Mouse (Mus musculus) forebrain, embryonic 13.5 days (tissue): Measurements from ENCODE around the gene 5730522E02Rik. TPM values are rescaled to one million over a fixed set of nuclear protein-coding genes. Genes with fewer than 3 reads are reported as not detected.

ENCODE experiments used
- ATAC-seq: fragments of 200-750 bp; cut with Nextera tagmentation; 2 replicates; pipeline ENCODE4 v1.8.0; 2017
- H3K27ac ChIP-seq: fragments of 300-500 bp; sonication (generic); 2 replicates; pipeline ENCODE4 v1.5.1; 2015; ENCODE audit warnings: inconsistent platforms, mild to moderate bottlenecking, moderate library complexity
- H3K27me3 ChIP-seq: fragments of 300-500 bp; sonication (generic); 2 replicates; pipeline ENCODE4 v1.6.1; 2015; ENCODE audit warnings: mild to moderate bottlenecking, inconsistent platforms
- H3K36me3 ChIP-seq: fragments of 300-500 bp; sonication (generic); 2 replicates; pipeline ENCODE4 v1.6.1; 2015; ENCODE audit warnings: mild to moderate bottlenecking, inconsistent platforms; ENCODE audit not compliant: poor library complexity, severe bottlenecking
- H3K4me1 ChIP-seq: fragments of 300-500 bp; sonication (generic); 2 replicates; pipeline ENCODE4 v1.6.1; 2015; ENCODE audit warnings: inconsistent platforms
- H3K4me2 ChIP-seq: fragments of 300-500 bp; sonication (generic); 2 replicates; pipeline ENCODE4 v1.6.1; 2015; ENCODE audit warnings: inconsistent platforms, mild to moderate bottlenecking, moderate library complexity
- H3K4me3 ChIP-seq: fragments of 300-500 bp; sonication (generic); 2 replicates; pipeline ENCODE4 v1.5.1; 2015; ENCODE audit warnings: mild to moderate bottlenecking, inconsistent platforms
- H3K9ac ChIP-seq: fragments of 300-500 bp; sonication (generic); 2 replicates; pipeline ENCODE4 v1.6.1; 2015; ENCODE audit warnings: mild to moderate bottlenecking, inconsistent platforms
- H3K9me3 ChIP-seq: fragments of 300-500 bp; sonication (generic); replicated peaks from 2 replicates; pipeline ENCODE4 v1.6.1; 2016; ENCODE audit warnings: inconsistent platforms
- WGBS: fragments of 180-500 bp; shearing (Covaris S2); methylation state at CpG from one replicate; pipeline ENCODE4 v1.1.7; 2015; 5-methylcytosine and 5-hydroxymethylcytosine counted together
- polyA plus RNA-seq: library from polyadenylated mRNA; unstranded; fragments of >200 nt; fragmentation: Nextera tagmentation; extraction: Ambion mirVana; gene quantifications from 2 replicates; pipeline ENCODE4 v1.2.1, GENCODE M21; 2015

5730522E02Rik gene
- polyA plus RNA-seq, 1 experiment from 2014 or later: 15.9 TPM

GRCm38 (mm10) chr11:25992216-25992615 is 218.3 kb downstream of the 5730522E02Rik start:
- 83% methylated on average over 1 of the region's 1 CpGs for WGBS
- H3K4me3 ChIP-seq: no peak overlapping the region
- no peak for ATAC-seq
- no peak overlapping the region for H3K4me2 ChIP-seq
- H3K36me3 ChIP-seq: no peaks in the 10 kb centered on the region
- H3K27ac ChIP-seq: no peak overlapping the region
- H3K9ac ChIP-seq: no peak overlapping the region
- H3K9me3 ChIP-seq: no peaks in the 10 kb centered on the region
- no peaks in the 10 kb centered on the region; the same call in 1 of the 2 replicates for H3K4me1 ChIP-seq
- H3K27me3 ChIP-seq: no peaks in the 10 kb centered on the region

- H3K4me2 ChIP-seq: no peak overlapping the region
- no peak overlapping the region for H3K9ac ChIP-seq
- no peaks in the 10 kb centered on the region for H3K36me3 ChIP-seq
- no peaks in the 10 kb centered on the region for H3K4me1 ChIP-seq
- no peak for ATAC-seq
- H3K4me3 ChIP-seq: no peak overlapping the region
- no peak overlapping the region for H3K27ac ChIP-seq
- H3K9me3 ChIP-seq: no peaks in the 10 kb centered on the region
- H3K27me3 ChIP-seq: no peaks in the 10 kb centered on the region
- 61% methylated on average over 5 of the region's 5 CpGs for WGBS
These were observed 231.8 kb downstream of the 5730522E02Rik start for GRCm38 (mm10) chr11:25978736-25979276.

DNA sequence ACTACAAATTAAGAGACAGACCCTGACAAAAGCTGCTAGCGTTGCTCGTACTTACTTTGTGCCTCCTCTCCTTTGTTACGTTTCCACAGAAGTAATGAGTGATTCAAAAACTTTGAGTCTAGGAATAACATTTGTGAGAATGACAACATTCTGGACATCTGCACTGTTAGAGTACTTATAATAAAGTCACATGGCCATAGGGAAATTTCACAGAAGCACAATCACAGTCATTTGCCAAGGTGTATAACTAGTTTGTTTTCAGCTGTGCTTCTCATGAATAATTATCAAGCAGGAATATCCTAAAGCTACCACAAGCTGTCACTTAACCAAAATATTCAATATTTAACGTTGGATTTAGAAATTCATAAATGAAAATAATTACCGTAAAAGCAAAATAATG is 269.1 kb downstream of the 5730522E02Rik start:
- Histone ChIP-seq H3K36me3 (no peaks in the 10 kb centered on the region), H3K4me1 (peaks cover 13% of the 10 kb centered on the region), H3K4me2 (no peak overlapping the region), H3K9me3 (no peaks in the 10 kb centered on the region), H3K9ac (no peak overlapping the region), H3K4me3 (no peak overlapping the region), H3K27ac (0 out of 2 replicates have a peak overlapping the region, but pooled peaks have one; percentile 21), H3K27me3 (no peaks in the 10 kb centered on the region)
- ATAC-seq: peak; percentile 54; the same call in 1 of the 2 replicates
- 66% methylated on average over 5 of the region's 5 CpGs for WGBS

GRCm38 (mm10) chr11:25940716-25941294 is 269.8 kb downstream of the 5730522E02Rik start:
- H3K36me3 ChIP-seq: no peaks in the 10 kb centered on the region
- H3K4me2 ChIP-seq: no peak overlapping the region
- peaks cover 13% of the 10 kb centered on the region for H3K4me1 ChIP-seq
- whole genome bisulfite sequencing: 63% methylated on average over 4 of the region's 4 CpGs
- H3K4me3 ChIP-seq: no peak overlapping the region
- peak; percentile 59; the same call in 1 of the 2 replicates for ATAC-seq
- H3K27me3 ChIP-seq: no peaks in the 10 kb centered on the region
- no peak overlapping the region for H3K9ac ChIP-seq
- 0 out of 2 replicates have a peak overlapping the region, but pooled peaks have one; percentile 21 for H3K27ac ChIP-seq
- no peaks in the 10 kb centered on the region for H3K9me3 ChIP-seq

GRCm38 (mm10) chr11:25926267-25926666 is 284.3 kb downstream of the 5730522E02Rik start:
- no peak for ATAC-seq
- H3K36me3 ChIP-seq: no peaks in the 10 kb centered on the region
- no peaks in the 10 kb centered on the region for H3K27me3 ChIP-seq
- no peaks in the 10 kb centered on the region for H3K9me3 ChIP-seq
- H3K4me2 ChIP-seq: no peak overlapping the region
- no peaks in the 10 kb centered on the region for H3K4me1 ChIP-seq
- H3K27ac ChIP-seq: no peak overlapping the region
- WGBS: 85% methylated on average over 2 of the region's 2 CpGs
- no peak overlapping the region for H3K9ac ChIP-seq
- no peak overlapping the region for H3K4me3 ChIP-seq

DNA sequence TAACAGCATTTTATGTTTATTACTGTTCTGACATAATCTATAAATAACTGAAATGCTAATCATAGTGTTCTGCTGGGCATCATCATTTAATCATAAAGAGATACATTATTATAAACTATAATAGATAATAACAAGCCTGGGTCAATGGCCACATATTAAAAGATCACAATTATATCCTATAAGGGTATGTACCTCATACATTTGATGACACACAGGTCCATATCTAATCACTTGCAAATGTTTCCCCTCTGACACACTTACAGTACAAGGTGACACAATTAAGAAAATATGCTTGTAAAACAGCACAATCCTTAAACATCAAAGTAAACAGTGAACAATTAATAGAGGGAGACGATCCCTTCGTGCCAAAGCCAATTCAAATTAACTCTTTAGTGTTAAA is 308.2 kb downstream of the 5730522E02Rik start:
- Histone ChIP-seq H3K27ac (no peak overlapping the region), H3K4me3 (no peak overlapping the region), H3K4me2 (no peak overlapping the region), H3K9me3 (no peaks in the 10 kb centered on the region), H3K4me1 (peaks cover 6% of the 10 kb centered on the region; the same call in 1 of the 2 replicates), H3K9ac (no peak overlapping the region), H3K27me3 (no peaks in the 10 kb centered on the region), H3K36me3 (no peaks in the 10 kb centered on the region)
- WGBS: 54% methylated on average over 2 of the region's 2 CpGs
- no peak for ATAC-seq

DNA sequence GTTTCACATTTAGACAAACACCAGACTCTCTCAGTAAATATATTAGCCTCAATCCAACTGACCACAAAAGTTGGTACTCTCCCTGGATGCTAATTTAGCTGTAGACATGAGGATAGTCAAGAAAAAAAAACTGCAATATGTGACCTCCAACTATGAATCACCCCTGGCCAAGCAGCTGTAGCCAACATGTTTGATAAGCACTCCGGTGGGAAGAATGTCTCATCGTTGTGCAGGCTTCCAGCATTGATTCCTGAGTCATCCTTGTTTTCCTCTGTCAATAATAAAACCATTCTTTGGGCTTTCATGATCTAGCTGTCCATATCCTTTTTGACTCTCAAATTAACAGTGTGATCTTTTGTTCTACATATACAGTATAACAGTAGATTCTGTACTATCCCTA is 308.9 kb downstream of the 5730522E02Rik start:
- 88% methylated on average over 2 of the region's 2 CpGs for WGBS
- Histone ChIP-seq H3K9me3 (no peaks in the 10 kb centered on the region), H3K4me2 (no peak overlapping the region), H3K27ac (no peak overlapping the region), H3K4me1 (peaks cover 6% of the 10 kb centered on the region; the same call in 1 of the 2 replicates), H3K4me3 (no peak overlapping the region), H3K27me3 (no peaks in the 10 kb centered on the region), H3K36me3 (no peaks in the 10 kb centered on the region), H3K9ac (no peak overlapping the region)
- no peak for ATAC-seq

DNA sequence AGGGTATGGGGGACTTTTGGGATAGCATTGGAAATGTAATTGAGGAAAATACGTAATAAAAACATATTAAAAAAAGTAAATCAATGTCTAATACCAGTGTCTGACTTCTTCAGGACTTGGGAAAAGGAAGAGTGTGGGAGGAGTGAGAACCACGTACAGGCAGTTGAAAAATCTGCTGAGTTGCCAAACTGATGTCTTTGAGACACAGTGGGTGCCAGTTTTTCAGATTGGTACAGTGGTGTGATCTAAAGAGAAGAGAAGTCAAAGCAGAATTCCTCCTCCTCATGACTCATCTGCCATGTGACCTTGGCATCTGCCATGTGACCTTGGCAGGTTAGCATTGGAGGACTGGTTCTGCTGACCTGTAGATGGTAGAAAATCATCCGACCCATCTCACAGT is 316.7 kb downstream of the 5730522E02Rik start:
- H3K4me3 ChIP-seq: no peak overlapping the region
- H3K4me2 ChIP-seq: no peak overlapping the region
- no peak overlapping the region for H3K27ac ChIP-seq
- H3K4me1 ChIP-seq: no peaks in the 10 kb centered on the region
- no peaks in the 10 kb centered on the region for H3K27me3 ChIP-seq
- WGBS: 96% methylated on average over 3 of the region's 3 CpGs
- ATAC-seq: no peak
- no peaks in the 10 kb centered on the region for H3K36me3 ChIP-seq
- H3K9me3 ChIP-seq: no peaks in the 10 kb centered on the region
- H3K9ac ChIP-seq: no peak overlapping the region

DNA sequence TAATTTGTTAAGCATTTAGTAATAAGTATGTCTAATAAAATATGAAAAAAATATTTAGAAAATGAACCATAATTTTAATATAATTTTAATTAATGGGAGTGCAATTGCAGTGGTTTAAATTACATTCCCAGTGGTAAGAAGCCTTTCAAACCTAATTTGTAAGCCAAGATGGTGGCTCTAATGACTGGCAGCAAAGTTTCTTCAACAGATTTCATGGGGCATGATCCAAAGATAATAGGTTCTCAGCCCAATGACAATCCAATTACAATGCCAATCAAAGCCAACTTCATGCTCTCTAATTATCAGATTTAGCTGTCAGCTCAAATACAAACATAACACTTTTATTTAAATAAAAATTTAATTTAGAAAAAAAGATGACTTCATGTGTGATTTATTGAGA is 337.6 kb downstream of the 5730522E02Rik start:
- H3K4me2 ChIP-seq: no peak overlapping the region
- H3K36me3 ChIP-seq: no peaks in the 10 kb centered on the region
- H3K4me1 ChIP-seq: peaks cover 27% of the 10 kb centered on the region
- no peaks in the 10 kb centered on the region for H3K9me3 ChIP-seq
- H3K27me3 ChIP-seq: no peaks in the 10 kb centered on the region
- no peak overlapping the region; the same call in 1 of the 2 replicates for H3K27ac ChIP-seq
- H3K9ac ChIP-seq: no peak overlapping the region
- H3K4me3 ChIP-seq: no peak overlapping the region
- peak; percentile 61 for ATAC-seq

- WGBS: 11% methylated on average over 4 of the region's 4 CpGs
- H3K27ac ChIP-seq: peak overlapping the region; percentile 77
- 0 out of 2 replicates have a peak overlapping the region, but pooled peaks have one; percentile 37 for H3K9ac ChIP-seq
These were observed 338.2 kb downstream of the 5730522E02Rik start for GRCm38 (mm10) chr11:25872317-25872716.

GRCm38 (mm10) chr11:25866292-25866691 is 344.3 kb downstream of the 5730522E02Rik start:
- no peak overlapping the region for H3K9ac ChIP-seq
- no peak overlapping the region for H3K27ac ChIP-seq
- 84% methylated on average over 2 of the region's 2 CpGs for WGBS
- H3K4me3 ChIP-seq: no peak overlapping the region
- H3K27me3 ChIP-seq: no peaks in the 10 kb centered on the region
- H3K4me2 ChIP-seq: no peak overlapping the region
- ATAC-seq: no peak
- peaks cover 19% of the 10 kb centered on the region for H3K4me1 ChIP-seq
- no peaks in the 10 kb centered on the region for H3K36me3 ChIP-seq
- H3K9me3 ChIP-seq: no peaks in the 10 kb centered on the region

More at GRCm38 (mm10) chr11:25872317-25872716, 338.2 kb downstream of the 5730522E02Rik start:
- H3K4me3 ChIP-seq: no peak overlapping the region
- H3K9me3 ChIP-seq: no peaks in the 10 kb centered on the region
- peaks cover 33% of the 10 kb centered on the region for H3K4me1 ChIP-seq
- peak; percentile 71; the same call in 1 of the 2 replicates for ATAC-seq
- H3K27me3 ChIP-seq: no peaks in the 10 kb centered on the region
- no peaks in the 10 kb centered on the region for H3K36me3 ChIP-seq
- peak overlapping the region; percentile 27; the same call in 1 of the 2 replicates for H3K4me2 ChIP-seq

- ATAC-seq: peak; percentile 82
- Histone ChIP-seq H3K4me2 (no peak overlapping the region; the same call in 1 of the 2 replicates), H3K27me3 (no peaks in the 10 kb centered on the region), H3K4me1 (peaks cover 12% of the 10 kb centered on the region), H3K9me3 (no peaks in the 10 kb centered on the region), H3K27ac (no peak overlapping the region), H3K9ac (no peak overlapping the region), H3K4me3 (no peak overlapping the region), H3K36me3 (no peaks in the 10 kb centered on the region)
- 8% methylated on average over 9 of the region's 9 CpGs for WGBS
These were observed 347.9 kb downstream of the 5730522E02Rik start for GRCm38 (mm10) chr11:25862686-25863085.
